Mouse (Mus musculus): Measurements from ENCODE around the gene Itgb1bp1. TPM values are rescaled to one million over a fixed set of nuclear protein-coding genes. Genes with fewer than 3 reads are reported as not detected.

Gene Itgb1bp1
- polyA plus RNA-seq, 1 experiment from 2014 or later, result 48.7 TPM

- Histone ChIP-seq H3K9ac (ENCODE audit: low read length) (peak overlapping the region; percentile 89), H3K4me3 (ENCODE audit: low read depth, low read length) (peak overlapping the region; percentile 95), H3K4me2 (ENCODE audit: low read length) (peak overlapping the region; percentile 82), H3K27ac (ENCODE audit: low read depth) (peak overlapping the region; percentile 85), H3K9me3 (ENCODE audit: control insufficient read depth, low read length) (no peaks in the 10 kb centered on the region), H3K36me3 (ENCODE audit: control insufficient read depth, insufficient read depth, low read length) (peaks cover 23% of the 10 kb centered on the region), H3K27me3 (replicated peaks; ENCODE audit: control insufficient read depth, insufficient read depth, low read length) (no peaks in the 10 kb centered on the region), H3K4me1 (replicated peaks; ENCODE audit: control insufficient read depth, insufficient read depth, low read length) (peaks cover 12% of the 10 kb centered on the region)
- WGBS, result 33% methylated on average over 18 of the region's 18 CpGs
- peak; percentile 49 for ATAC-seq (replicated peaks; ENCODE audit: low FRiP score, low TSS enrichment, low read depth)
- no peak for DNase-seq (ENCODE audit: low spot score)
These were observed 897 bp upstream of the Itgb1bp1 start for GRCm38 (mm10) chr12:21286712-21287650.

DNA sequence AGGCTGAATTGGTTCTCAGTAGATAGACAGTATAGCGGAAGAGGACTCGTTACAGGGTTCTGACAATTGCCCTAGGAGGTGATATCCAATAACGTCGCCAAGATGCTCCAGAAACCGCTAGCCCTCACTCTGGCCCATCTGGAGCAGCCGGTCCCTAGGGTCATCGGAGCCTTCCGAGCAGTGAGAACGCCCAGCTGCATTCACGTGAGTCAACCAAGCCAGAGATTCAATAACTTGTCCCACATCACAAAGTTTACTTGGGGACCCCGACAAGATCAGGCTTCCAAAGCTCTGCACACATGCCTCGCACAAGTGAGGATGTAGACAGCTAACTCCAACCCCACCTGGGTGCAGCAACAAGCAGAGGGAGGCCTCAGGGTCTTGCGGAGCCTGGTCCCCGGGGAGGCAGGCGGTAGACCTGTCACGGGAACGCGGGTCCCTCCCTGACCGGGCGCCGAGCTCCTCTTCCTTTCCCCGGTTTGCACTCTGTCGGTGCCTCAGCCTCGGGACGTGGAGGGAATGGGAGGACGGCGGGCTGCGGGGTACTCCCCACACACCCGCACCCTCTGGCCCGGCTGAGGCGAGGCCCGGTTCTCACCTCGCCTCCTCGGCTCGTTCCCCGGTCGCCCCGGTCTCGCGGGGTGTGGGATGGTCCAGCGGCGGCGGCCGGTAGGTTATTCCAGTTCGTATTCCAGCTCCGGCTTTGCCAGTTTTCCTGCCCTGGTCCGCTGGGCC, 409 bp downstream of the Itgb1bp1 start:
- DNase-seq (ENCODE audit: low spot score) (no peak), ATAC-seq (replicated peaks; ENCODE audit: low FRiP score, low TSS enrichment, low read depth) (peak; percentile 81)
- Histone ChIP-seq H3K4me1 (replicated peaks; ENCODE audit: control insufficient read depth, insufficient read depth, low read length) (peaks cover 12% of the 10 kb centered on the region), H3K27ac (ENCODE audit: low read depth) (peak overlapping the region; percentile 67; the same call in 1 of the 2 replicates), H3K9ac (ENCODE audit: low read length) (peak overlapping the region; percentile 89), H3K27me3 (replicated peaks; ENCODE audit: control insufficient read depth, insufficient read depth, low read length) (no peaks in the 10 kb centered on the region), H3K9me3 (ENCODE audit: control insufficient read depth, low read length) (no peaks in the 10 kb centered on the region), H3K4me3 (ENCODE audit: low read depth, low read length) (peak overlapping the region; percentile 95), H3K36me3 (ENCODE audit: control insufficient read depth, insufficient read depth, low read length) (peaks cover 11% of the 10 kb centered on the region), H3K4me2 (ENCODE audit: low read length) (peak overlapping the region; percentile 81)
- under 1% methylated on average over 36 of the region's 47 CpGs for WGBS

- Histone ChIP-seq H3K4me2 (ENCODE audit: low read length) (peak within 1 kb of the TSS; percentile 82), H3K27me3 (replicated peaks; ENCODE audit: control insufficient read depth, insufficient read depth, low read length) (no peaks in the 10 kb centered on the region), H3K9ac (ENCODE audit: low read length) (peak within 1 kb of the TSS; percentile 89), H3K27ac (ENCODE audit: low read depth) (peak within 1 kb of the TSS; percentile 85), H3K4me3 (ENCODE audit: low read depth, low read length) (peak within 1 kb of the TSS; percentile 95), H3K4me1 (replicated peaks; ENCODE audit: control insufficient read depth, insufficient read depth, low read length) (peaks cover 12% of the 10 kb centered on the region), H3K36me3 (ENCODE audit: control insufficient read depth, insufficient read depth, low read length) (0 out of 2 replicates have a peak, but pooled peaks cover 4% of the 10 kb centered on the region), H3K9me3 (ENCODE audit: control insufficient read depth, low read length) (no peaks in the 10 kb centered on the region)
- ATAC-seq (replicated peaks; ENCODE audit: low FRiP score, low TSS enrichment, low read depth), result no peak
- DNase-seq (ENCODE audit: low spot score), result no peak
- 57% methylated on average over 11 of the region's 11 CpGs for WGBS
These were observed 1.2 kb downstream of the Itgb1bp1 start, which contains the start of gene Cpsf3 for GRCm38 (mm10) chr12:21284761-21285441. Gene Cpsf3 (plus strand): TSS chr12:21285391.

DNA sequence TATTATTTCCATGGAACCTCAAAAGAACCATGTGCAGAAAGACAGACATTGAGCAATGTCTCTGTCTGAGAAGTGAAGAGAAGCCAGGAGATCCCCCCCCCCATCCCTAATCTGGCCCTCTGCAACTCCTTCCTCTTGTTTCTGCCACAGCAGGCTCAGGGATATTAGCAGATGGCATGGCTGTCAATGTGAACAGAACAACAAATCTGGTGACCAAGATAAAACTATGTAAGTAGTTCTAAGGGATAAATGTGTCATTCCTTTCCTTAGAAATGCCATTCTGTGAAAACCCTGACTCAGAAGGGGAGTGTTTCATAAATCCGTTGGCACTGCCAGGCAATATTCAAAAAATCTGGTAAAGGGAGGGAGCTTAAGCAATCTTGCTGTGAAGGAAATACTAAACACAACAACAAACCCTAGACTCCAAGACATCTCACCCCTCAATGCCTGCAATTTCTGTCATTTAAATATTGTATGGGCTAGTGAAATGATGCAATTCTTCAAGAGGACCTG, 8.7 kb downstream of the Itgb1bp1 start:
- DNase-seq (ENCODE audit: low spot score) (no peak), ATAC-seq (replicated peaks; ENCODE audit: low FRiP score, low TSS enrichment, low read depth) (no peak)
- 88% methylated on average over 1 of the region's 1 CpGs for WGBS
- H3K4me3 ChIP-seq (ENCODE audit: low read depth, low read length), result no peak overlapping the region
- H3K36me3 ChIP-seq (ENCODE audit: control insufficient read depth, insufficient read depth, low read length), result peaks cover 21% of the 10 kb centered on the region; the same call in 1 of the 2 replicates
- no peaks in the 10 kb centered on the region for H3K4me1 ChIP-seq (replicated peaks; ENCODE audit: control insufficient read depth, insufficient read depth, low read length)
- H3K4me2 ChIP-seq (ENCODE audit: low read length), result no peak overlapping the region
- no peak overlapping the region for H3K27ac ChIP-seq (ENCODE audit: low read depth)
- H3K9ac ChIP-seq (ENCODE audit: low read length), result no peak overlapping the region
- no peaks in the 10 kb centered on the region for H3K27me3 ChIP-seq (replicated peaks; ENCODE audit: control insufficient read depth, insufficient read depth, low read length)
- H3K9me3 ChIP-seq (ENCODE audit: control insufficient read depth, low read length), result no peaks in the 10 kb centered on the region

- Histone ChIP-seq H3K4me3 (ENCODE audit: low read depth, low read length) (no peak overlapping the region), H3K9ac (ENCODE audit: low read length) (no peak overlapping the region), H3K4me2 (ENCODE audit: low read length) (no peak overlapping the region), H3K27ac (ENCODE audit: low read depth) (no peak overlapping the region), H3K4me1 (replicated peaks; ENCODE audit: control insufficient read depth, insufficient read depth, low read length) (no peaks in the 10 kb centered on the region), H3K27me3 (replicated peaks; ENCODE audit: control insufficient read depth, insufficient read depth, low read length) (no peaks in the 10 kb centered on the region), H3K36me3 (ENCODE audit: control insufficient read depth, insufficient read depth, low read length) (peaks cover 48% of the 10 kb centered on the region), H3K9me3 (ENCODE audit: control insufficient read depth, low read length) (no peaks in the 10 kb centered on the region)
- WGBS, result 86% methylated on average over 7 of the region's 7 CpGs
- ATAC-seq (replicated peaks; ENCODE audit: low FRiP score, low TSS enrichment, low read depth), result no peak
- no peak for DNase-seq (ENCODE audit: low spot score)
These were observed 11.6 kb downstream of the Itgb1bp1 start for GRCm38 (mm10) chr12:21274446-21274845.

GRCm38 (mm10) chr12:21268083-21268616, 17.9 kb downstream of the Itgb1bp1 start:
- DNase-seq (ENCODE audit: low spot score) (no peak), ATAC-seq (replicated peaks; ENCODE audit: low FRiP score, low TSS enrichment, low read depth) (no peak)
- no peaks in the 10 kb centered on the region for H3K27me3 ChIP-seq (replicated peaks; ENCODE audit: control insufficient read depth, insufficient read depth, low read length)
- no peaks in the 10 kb centered on the region for H3K9me3 ChIP-seq (ENCODE audit: control insufficient read depth, low read length)
- WGBS, result 95% methylated on average over 8 of the region's 8 CpGs
- H3K9ac ChIP-seq (ENCODE audit: low read length), result no peak overlapping the region
- H3K4me3 ChIP-seq (ENCODE audit: low read depth, low read length), result no peak overlapping the region
- H3K4me1 ChIP-seq (replicated peaks; ENCODE audit: control insufficient read depth, insufficient read depth, low read length), result no peaks in the 10 kb centered on the region
- H3K4me2 ChIP-seq (ENCODE audit: low read length), result no peak overlapping the region
- no peak overlapping the region for H3K27ac ChIP-seq (ENCODE audit: low read depth)
- peaks cover 66% of the 10 kb centered on the region for H3K36me3 ChIP-seq (ENCODE audit: control insufficient read depth, insufficient read depth, low read length)

DNA sequence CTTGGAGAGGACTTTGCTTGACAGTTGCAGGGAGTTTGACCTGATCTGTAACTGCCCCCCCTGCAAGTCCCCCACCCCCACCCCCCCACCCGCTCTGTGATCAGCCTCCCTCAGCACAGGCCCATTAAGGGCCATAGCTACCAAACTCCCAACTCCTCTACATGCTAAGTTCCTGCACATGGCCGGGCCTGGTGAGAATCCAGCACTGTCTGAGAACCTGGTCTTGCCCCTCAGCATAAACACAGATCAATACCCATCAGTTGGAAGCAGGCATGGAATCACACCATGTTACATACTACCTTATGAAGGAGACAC, 19.3 kb downstream of the Itgb1bp1 start:
- H3K4me2 ChIP-seq (ENCODE audit: low read length), result no peak overlapping the region
- H3K36me3 ChIP-seq (ENCODE audit: control insufficient read depth, insufficient read depth, low read length), result peaks cover 67% of the 10 kb centered on the region
- H3K9me3 ChIP-seq (ENCODE audit: control insufficient read depth, low read length), result no peaks in the 10 kb centered on the region
- no peak overlapping the region for H3K9ac ChIP-seq (ENCODE audit: low read length)
- 69% methylated on average over 2 of the region's 2 CpGs for WGBS
- no peaks in the 10 kb centered on the region for H3K4me1 ChIP-seq (replicated peaks; ENCODE audit: control insufficient read depth, insufficient read depth, low read length)
- no peak for DNase-seq (ENCODE audit: low spot score)
- H3K27me3 ChIP-seq (replicated peaks; ENCODE audit: control insufficient read depth, insufficient read depth, low read length), result no peaks in the 10 kb centered on the region
- H3K4me3 ChIP-seq (ENCODE audit: low read depth, low read length), result no peak overlapping the region
- H3K27ac ChIP-seq (ENCODE audit: low read depth), result no peak overlapping the region
- ATAC-seq (replicated peaks; ENCODE audit: low FRiP score, low TSS enrichment, low read depth), result no peak; the same call in 1 of the 2 replicates
